Mouse (Mus musculus) erythroblast, embryonic 14.5 days (primary cell): Measurements from ENCODE around the gene Ube2q1.

Experiments used
- GATA1 ChIP-seq: IDR thresholded peaks from 2 replicates; pipeline ENCODE4 v1.6.1; 2012; ENCODE audit warnings: low read length, inconsistent platforms, mixed read lengths
- TAL1 ChIP-seq: IDR thresholded peaks from 3 replicates; pipeline ENCODE4 v1.6.1; 2012; ENCODE audit warnings: low read length, inconsistent platforms, mixed read lengths

- TF ChIP-seq GATA1 (no peak), TAL1 (no peak)
Observed at GRCm38 (mm10) chr3:89773740-89774211, 360 bp downstream of the Ube2q1 start.
